Mouse (Mus musculus): Measurements from ENCODE around the gene Rnf224. TPM values are rescaled to one million over a fixed set of nuclear protein-coding genes. Genes with fewer than 3 reads are reported as not detected.

The Rnf224 gene
- not detected in 2 replicates for polyA plus RNA-seq (2012; rRNA removed)

- H3K27ac ChIP-seq (ENCODE audit: insufficient read depth, low read length): no peak within 1 kb of the TSS
- TF ChIP-seq POLR2A (IDR thresholded peaks at IDR 0.05; ENCODE audit: low read depth, low read length) (no peak), CTCF (IDR thresholded peaks at IDR 0.05; ENCODE audit: extremely low read depth, insufficient read depth, insufficient read length, insufficient replicate concordance) (no peak)
- 81% methylated on average over 8 of the region's 8 CpGs for WGBS
These were observed at the start of gene Rnf224 for GRCm38 (mm10) chr2:25236614-25237013. Gene Rnf224, minus strand, starts transcription at chr2:25236787.

GRCm38 (mm10) chr2:25286314-25286713, 49.7 kb upstream of the Rnf224 start:
- Histone ChIP-seq H3K27ac (ENCODE audit: insufficient read depth, low read length) (no peak overlapping the region), H3K27me3 (ENCODE audit: control insufficient read depth, insufficient read depth, low read length) (peaks cover 1% of the 10 kb centered on the region; the same call in 1 of the 2 replicates), H3K4me3 (ENCODE audit: extremely low read depth, insufficient read depth, insufficient read length) (no peak overlapping the region), H3K36me3 (ENCODE audit: control insufficient read depth, insufficient read depth, low read length) (peaks cover 20% of the 10 kb centered on the region), H3K4me1 (ENCODE audit: control insufficient read depth, insufficient read depth, insufficient read length) (no peaks in the 10 kb centered on the region)
- DNase-seq (ENCODE audit: low read depth in 1 of 2, low spot score in 2 of 2): no peak
- TF ChIP-seq CTCF (IDR thresholded peaks at IDR 0.05; ENCODE audit: extremely low read depth, insufficient read depth, insufficient read length, insufficient replicate concordance): no peak
- no peak for TF ChIP-seq POLR2A (IDR thresholded peaks at IDR 0.05; ENCODE audit: low read depth, low read length)
- WGBS: 70% methylated on average over 1 of the region's 1 CpGs

More at GRCm38 (mm10) chr2:25236614-25237013, at the start of gene Rnf224:
- peaks cover 4% of the 10 kb centered on the region; the same call in 1 of the 2 replicates for H3K4me1 ChIP-seq (ENCODE audit: control insufficient read depth, insufficient read depth, insufficient read length)
- no peak within 1 kb of the TSS for H3K4me3 ChIP-seq (ENCODE audit: extremely low read depth, insufficient read depth, insufficient read length)
- H3K27me3 ChIP-seq (ENCODE audit: control insufficient read depth, insufficient read depth, low read length): peaks cover 3% of the 10 kb centered on the region; the same call in 1 of the 2 replicates
- no peaks in the 10 kb centered on the region for H3K36me3 ChIP-seq (ENCODE audit: control insufficient read depth, insufficient read depth, low read length)
- DNase-seq (ENCODE audit: low read depth in 1 of 2, low spot score in 2 of 2): no peak

- 90% methylated on average over 2 of the region's 2 CpGs for WGBS
- Histone ChIP-seq H3K4me1 (ENCODE audit: control insufficient read depth, insufficient read depth, insufficient read length) (no peaks in the 10 kb centered on the region), H3K4me3 (ENCODE audit: extremely low read depth, insufficient read depth, insufficient read length) (no peak overlapping the region), H3K27me3 (ENCODE audit: control insufficient read depth, insufficient read depth, low read length) (no peaks in the 10 kb centered on the region), H3K27ac (ENCODE audit: insufficient read depth, low read length) (no peak overlapping the region), H3K36me3 (ENCODE audit: control insufficient read depth, insufficient read depth, low read length) (peaks cover 23% of the 10 kb centered on the region)
- DNase-seq (ENCODE audit: low read depth in 1 of 2, low spot score in 2 of 2): no peak
- TF ChIP-seq CTCF (IDR thresholded peaks at IDR 0.05; ENCODE audit: extremely low read depth, insufficient read depth, insufficient read length, insufficient replicate concordance) (no peak), POLR2A (IDR thresholded peaks at IDR 0.05; ENCODE audit: low read depth, low read length) (no peak)
These were observed 49.0 kb upstream of the Rnf224 start for GRCm38 (mm10) chr2:25285551-25285950.

GRCm38 (mm10) chr2:25278928-25279882, 42.6 kb upstream of the Rnf224 start:
- 69% methylated on average over 13 of the region's 13 CpGs for WGBS
- Histone ChIP-seq H3K4me1 (ENCODE audit: control insufficient read depth, insufficient read depth, insufficient read length) (no peaks in the 10 kb centered on the region), H3K36me3 (ENCODE audit: control insufficient read depth, insufficient read depth, low read length) (peaks cover 36% of the 10 kb centered on the region), H3K27ac (ENCODE audit: insufficient read depth, low read length) (no peak overlapping the region), H3K27me3 (ENCODE audit: control insufficient read depth, insufficient read depth, low read length) (no peaks in the 10 kb centered on the region), H3K4me3 (ENCODE audit: extremely low read depth, insufficient read depth, insufficient read length) (no peak overlapping the region)
- DNase-seq (ENCODE audit: low read depth in 1 of 2, low spot score in 2 of 2): peak; percentile 69 to 74
- TF ChIP-seq CTCF (IDR thresholded peaks at IDR 0.05; ENCODE audit: extremely low read depth, insufficient read depth, insufficient read length, insufficient replicate concordance) (peak; percentile 69; the same call in 1 of the 2 replicates), POLR2A (IDR thresholded peaks at IDR 0.05; ENCODE audit: low read depth, low read length) (no peak)

DNA sequence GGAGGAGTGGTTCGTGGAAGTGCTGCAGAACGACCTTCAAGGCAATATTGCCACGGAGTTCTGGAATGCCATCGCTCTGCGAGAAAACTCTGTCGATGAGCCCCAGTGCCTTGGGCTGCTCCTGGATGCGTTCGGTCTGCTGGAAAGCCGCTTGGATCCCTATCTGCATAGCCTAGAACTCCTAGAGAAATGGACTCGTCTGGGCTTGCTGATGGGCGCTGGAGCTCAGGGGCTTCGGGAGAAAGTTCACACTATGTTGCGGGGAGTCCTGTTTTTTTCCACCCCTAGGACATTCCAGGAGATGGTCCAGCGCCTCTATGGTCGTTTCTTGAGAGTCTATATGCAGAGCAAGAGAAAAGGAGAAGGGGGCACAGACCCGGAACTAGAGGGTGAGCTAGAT, 36.4 kb upstream of the Rnf224 start:
- Histone ChIP-seq H3K36me3 (ENCODE audit: control insufficient read depth, insufficient read depth, low read length) (peaks cover 19% of the 10 kb centered on the region), H3K27ac (ENCODE audit: insufficient read depth, low read length) (peak overlapping the region; percentile 3; the same call in 1 of the 2 replicates), H3K4me3 (ENCODE audit: extremely low read depth, insufficient read depth, insufficient read length) (peak overlapping the region; percentile 78), H3K27me3 (ENCODE audit: control insufficient read depth, insufficient read depth, low read length) (no peaks in the 10 kb centered on the region), H3K4me1 (ENCODE audit: control insufficient read depth, insufficient read depth, insufficient read length) (peaks cover 3% of the 10 kb centered on the region; the same call in 1 of the 2 replicates)
- 34% methylated on average over 16 of the region's 16 CpGs for WGBS
- DNase-seq (ENCODE audit: low read depth in 1 of 2, low spot score in 2 of 2): no peak
- TF ChIP-seq POLR2A (IDR thresholded peaks at IDR 0.05; ENCODE audit: low read depth, low read length) (no peak), CTCF (IDR thresholded peaks at IDR 0.05; ENCODE audit: extremely low read depth, insufficient read depth, insufficient read length, insufficient replicate concordance) (no peak)

- DNase-seq (ENCODE audit: low read depth in 1 of 2, low spot score in 2 of 2): no peak
- Histone ChIP-seq H3K36me3 (ENCODE audit: control insufficient read depth, insufficient read depth, low read length) (peaks cover 16% of the 10 kb centered on the region), H3K27me3 (ENCODE audit: control insufficient read depth, insufficient read depth, low read length) (no peaks in the 10 kb centered on the region), H3K27ac (ENCODE audit: insufficient read depth, low read length) (peak overlapping the region; percentile 3; the same call in 1 of the 2 replicates), H3K4me3 (ENCODE audit: extremely low read depth, insufficient read depth, insufficient read length) (peak overlapping the region; percentile 78), H3K4me1 (ENCODE audit: control insufficient read depth, insufficient read depth, insufficient read length) (peaks cover 3% of the 10 kb centered on the region; the same call in 1 of the 2 replicates)
- under 1% methylated on average over 29 of the region's 29 CpGs for WGBS
- no peak for TF ChIP-seq POLR2A (IDR thresholded peaks at IDR 0.05; ENCODE audit: low read depth, low read length)
- TF ChIP-seq CTCF (IDR thresholded peaks at IDR 0.05; ENCODE audit: extremely low read depth, insufficient read depth, insufficient read length, insufficient replicate concordance): no peak
These were observed 35.9 kb upstream of the Rnf224 start for GRCm38 (mm10) chr2:25272515-25272914.

Data from spleen, adult 2 months (tissue).